ENCODE assay signal across 7 mouse cellular contexts in genomic region chr6:116193394-116194393, GRCm38 (mm10). TPM values are rescaled to one million over a fixed set of nuclear protein-coding genes. Genes with fewer than 3 reads are reported as not detected.
A peak's percentile ranks its signal among the peaks of the same experiment; 100 is the strongest.
DNase-seq lines count a peak whose midpoint lies in the region; ATAC-seq lines count a peak whose summit lies in the region.

Gene Tmcc1, minus strand, starts transcription at chr6:116193486.

- no peaks in the 10 kb centered on the region for H3K4me1 ChIP-seq in embryonic facial prominence, embryonic 11.5 days (ENCODE audit: control insufficient read depth, insufficient read depth, low read length)
- H3K4me1 ChIP-seq in limb, embryonic 10.5 days, result peaks cover 19% of the 10 kb centered on the region; the same call in 1 of the 2 replicates
- H3K4me1 ChIP-seq in midbrain, embryonic 13.5 days (replicated peaks), result peaks cover 37% of the 10 kb centered on the region

- ATAC-seq in embryonic facial prominence, embryonic 11.5 days (replicated peaks; ENCODE audit: insufficient number of reproducible peaks, low FRiP score, low TSS enrichment, low read depth), result peak; percentile 75
- peak; percentile 89 for ATAC-seq in granulocyte monocyte progenitor cell, adult 5-6 weeks (replicated peaks; ENCODE audit: poor library complexity, severe bottlenecking)
- peak; percentile 83 for ATAC-seq in midbrain, embryonic 13.5 days

- under 1% methylated on average over 47 of the region's 68 CpGs for WGBS in embryonic facial prominence, embryonic 11.5 days
- under 1% methylated on average over 68 of the region's 68 CpGs for WGBS in limb, embryonic 10.5 days
- WGBS in midbrain, embryonic 13.5 days, result under 1% methylated on average over 56 of the region's 68 CpGs

- peak within 1 kb of the TSS; percentile 77 for H3K4me3 ChIP-seq in embryonic facial prominence, embryonic 11.5 days (ENCODE audit: low read depth, low read length)
- peak within 1 kb of the TSS; percentile 96 for H3K4me3 ChIP-seq in limb, embryonic 10.5 days
- H3K4me3 ChIP-seq in midbrain, embryonic 13.5 days (replicated peaks), result peak within 1 kb of the TSS; percentile 96

- peak within 1 kb of the TSS; percentile 47; the same call in 1 of the 2 replicates for H3K27ac ChIP-seq in embryonic facial prominence, embryonic 11.5 days (replicated peaks; ENCODE audit: low read depth, low read length)
- H3K27ac ChIP-seq in limb, embryonic 10.5 days, result peak within 1 kb of the TSS; percentile 94
- peak within 1 kb of the TSS; percentile 87 for H3K27ac ChIP-seq in midbrain, embryonic 13.5 days

- DNase-seq in adrenal gland, postnatal 14 days, result peak; percentile 99
- peak; percentile 97 for DNase-seq in embryonic facial prominence, embryonic 11.5 days (ENCODE audit: low spot score)
- DNase-seq in kidney, adult 11 months, result peak; percentile 98
- peak; percentile 99 for DNase-seq in limb, embryonic 10.5 days (ENCODE audit: low spot score)
- peak; percentile 98 for DNase-seq in spleen, adult 12 weeks (ENCODE audit: low spot score)

- H3K4me2 ChIP-seq in embryonic facial prominence, embryonic 11.5 days (ENCODE audit: low read depth, low read length), result peak within 1 kb of the TSS; percentile 81
- peak within 1 kb of the TSS; percentile 90 for H3K4me2 ChIP-seq in midbrain, embryonic 13.5 days (replicated peaks)

- no peaks in the 10 kb centered on the region for H3K27me3 ChIP-seq in embryonic facial prominence, embryonic 11.5 days (ENCODE audit: control insufficient read depth, insufficient read depth, low read length)
- H3K27me3 ChIP-seq in limb, embryonic 10.5 days (ENCODE audit: low read depth, poor library complexity, severe bottlenecking), result no peaks in the 10 kb centered on the region
- peaks cover 4% of the 10 kb centered on the region; the same call in 1 of the 2 replicates for H3K27me3 ChIP-seq in midbrain, embryonic 13.5 days

- H3K9me3 ChIP-seq in embryonic facial prominence, embryonic 11.5 days (replicated peaks; ENCODE audit: control insufficient read depth, low read length), result no peaks in the 10 kb centered on the region
- no peaks in the 10 kb centered on the region for H3K9me3 ChIP-seq in limb, embryonic 10.5 days (replicated peaks)
- no peaks in the 10 kb centered on the region for H3K9me3 ChIP-seq in midbrain, embryonic 13.5 days

- H3K9ac ChIP-seq in embryonic facial prominence, embryonic 11.5 days (replicated peaks; ENCODE audit: low read length), result peak within 1 kb of the TSS; percentile 78
- peak within 1 kb of the TSS; percentile 96 for H3K9ac ChIP-seq in midbrain, embryonic 13.5 days (replicated peaks)

- no peaks in the 10 kb centered on the region for H3K36me3 ChIP-seq in embryonic facial prominence, embryonic 11.5 days (replicated peaks; ENCODE audit: control insufficient read depth, insufficient read depth, low read depth, low read length)
- H3K36me3 ChIP-seq in limb, embryonic 10.5 days, result no peaks in the 10 kb centered on the region; the same call in 1 of the 2 replicates
- H3K36me3 ChIP-seq in midbrain, embryonic 13.5 days, result no peaks in the 10 kb centered on the region

RNA-seq across cellular contexts. Expression of gene Tmcc1, which starts in this region (rescaled TPM):
- 22.7 and 26.5 TPM in 2 replicates for total RNA-seq in adrenal gland, postnatal 14 days (2021)
- 13.4 and 14.1 TPM in 2 replicates for polyA plus RNA-seq in embryonic facial prominence, embryonic 11.5 days (2014; fragmentation: Nextera tagmentation; extraction: Ambion mirVana)
- total RNA-seq in granulocyte monocyte progenitor cell, adult 5-6 weeks (2014; fragmentation: Nextera tagmentation), result 5.4 and 13.1 TPM in 2 replicates
- total RNA-seq in granulocyte monocyte progenitor cell, adult 5-6 weeks (2017), result 8.2 and 9.9 TPM in 2 replicates
- polyA plus RNA-seq in limb, embryonic 10.5 days (2016; fragmentation: Nextera tagmentation; extraction: Ambion mirVana), result 13.9 and 14.3 TPM in 2 replicates
- polyA plus RNA-seq in midbrain, embryonic 13.5 days (2015; fragmentation: Nextera tagmentation; extraction: Ambion mirVana), result 35.7 and 36.4 TPM in 2 replicates

Comparison
In these comparisons a context has a peak if more than half of its experiments do, and no peak if none do; other contexts are left out.
1. Peak in every context shown above with its lines: DNase-seq, ATAC-seq, H3K4me3 ChIP-seq and H3K27ac ChIP-seq.